Mouse (Mus musculus) MEL (cell line): ENCODE data around the gene Dennd1b. TPM values are rescaled to one million over a fixed set of nuclear protein-coding genes. Genes with fewer than 3 reads are reported as not detected.

Experiments
- DNase-seq: peaks from one replicate; pipeline ENCODE4 v3.0.0; 2011; ENCODE audit warnings: low read depth, low spot score
- H3K27ac ChIP-seq: 2 replicates; pipeline ENCODE4 v1.5.1; 2012; ENCODE audit warnings: low read depth, mild to moderate bottlenecking, control low read depth, low read length, moderate library complexity; ENCODE audit not compliant: control insufficient read depth
- H3K27me3 ChIP-seq, 2 experiments: fragments of 150-350 bp in 1 of 2; sonication (generic) in 1 of 2; 2 replicates each; pipeline ENCODE4 v1.6.1; 2012; ENCODE audit warnings: low read length in 2 of 2, mild to moderate bottlenecking in 2 of 2, improper control_type of control experiment in 1 of 2, moderate library complexity in 1 of 2; ENCODE audit not compliant: insufficient read depth in 2 of 2, control insufficient read depth in 1 of 2
- H3K36me3 ChIP-seq, 2 experiments: 2 replicates each; pipeline ENCODE4 v1.6.1; 2012 to 2014; ENCODE audit warnings: low read length in 2 of 2, improper control_type of control experiment in 1 of 2, inconsistent platforms in 1 of 2, mild to moderate bottlenecking in 1 of 2; ENCODE audit not compliant: insufficient read depth in 2 of 2, control insufficient read depth in 1 of 2
- H3K4me1 ChIP-seq, 2 experiments: fragments of 150-350 bp in 1 of 2; sonication (generic) in 1 of 2; 2 replicates each; pipeline ENCODE4 v1.6.1; 2012; ENCODE audit warnings: low read length in 2 of 2, improper control_type of control experiment in 1 of 2, mild to moderate bottlenecking in 1 of 2; ENCODE audit not compliant: insufficient read depth in 2 of 2, control insufficient read depth in 1 of 2
- H3K4me3 ChIP-seq, 2 experiments: fragments of 150-350 bp in 1 of 2; sonication (generic) in 1 of 2; 2 replicates each; pipeline ENCODE4 v1.5.1; 2012; ENCODE audit warnings: low read depth in 2 of 2, low read length in 2 of 2, mild to moderate bottlenecking in 2 of 2, moderate library complexity in 2 of 2, control low read depth in 1 of 2, improper control_type of control experiment in 1 of 2; ENCODE audit not compliant: control insufficient read depth in 1 of 2, insufficient read depth in 1 of 2
- H3K79me2 ChIP-seq: 2 replicates; pipeline ENCODE4 v1.6.1; 2012; ENCODE audit warnings: mild to moderate bottlenecking, low read length, moderate library complexity; ENCODE audit not compliant: control insufficient read depth, poor library complexity, insufficient read depth
- H3K9ac ChIP-seq: 2 replicates; pipeline ENCODE4 v1.6.1; 2012; ENCODE audit warnings: low read depth, mild to moderate bottlenecking, control low read depth, low read length, moderate library complexity; ENCODE audit not compliant: control insufficient read depth, poor library complexity, severe bottlenecking
- H3K9me3 ChIP-seq: fragments of 150-350 bp; sonication (generic); replicated peaks from 2 replicates; pipeline ENCODE4 v1.6.1; 2012; ENCODE audit warnings: mild to moderate bottlenecking, low read length, improper control_type of control experiment, moderate library complexity; ENCODE audit not compliant: insufficient read depth
- CHD1 ChIP-seq: IDR thresholded peaks from 2 replicates; pipeline ENCODE4 v1.6.1; 2012; ENCODE audit warnings: low read depth, mild to moderate bottlenecking, inconsistent platforms, low read length, improper control_type of control experiment
- E2F4 ChIP-seq: IDR thresholded peaks from 2 replicates; pipeline ENCODE4 v1.6.1; 2011; ENCODE audit warnings: low read depth, low read length, improper control_type of control experiment, borderline replicate concordance
- ELF1 ChIP-seq: IDR thresholded peaks from 2 replicates; pipeline ENCODE4 v1.6.1; 2014; ENCODE audit warnings: low read depth, mild to moderate bottlenecking, inconsistent platforms, low read length, improper control_type of control experiment, moderate library complexity
- EP300 ChIP-seq, 2 experiments: IDR thresholded peaks; 2 replicates each; pipeline ENCODE4 v1.6.1; 2011; ENCODE audit warnings: improper control_type of control experiment in 2 of 2, low read length in 2 of 2, low read depth in 1 of 2, mild to moderate bottlenecking in 1 of 2
- GATA1 ChIP-seq: IDR thresholded peaks from 2 replicates; pipeline ENCODE4 v1.6.1; 2011; ENCODE audit warnings: low read depth, low read length, improper control_type of control experiment
- HCFC1 ChIP-seq: IDR thresholded peaks from 2 replicates; pipeline ENCODE4 v1.6.1; 2012; ENCODE audit warnings: low read depth, mild to moderate bottlenecking, inconsistent platforms, low read length, improper control_type of control experiment, moderate library complexity
- MAFK ChIP-seq: IDR thresholded peaks from 2 replicates; pipeline ENCODE4 v1.6.1; 2011; ENCODE audit warnings: low read depth, mild to moderate bottlenecking, low read length, improper control_type of control experiment, borderline replicate concordance
- MAZ ChIP-seq: IDR thresholded peaks from 2 replicates; pipeline ENCODE4 v1.6.1; 2012; ENCODE audit warnings: low read depth, mild to moderate bottlenecking, inconsistent platforms, low read length, improper control_type of control experiment
- MEF2A ChIP-seq: IDR thresholded peaks from 2 replicates; pipeline ENCODE4 v1.6.1; 2014; ENCODE audit warnings: low read depth, mild to moderate bottlenecking, inconsistent platforms, low read length, improper control_type of control experiment; ENCODE audit not compliant: poor library complexity, insufficient replicate concordance, severe bottlenecking; ENCODE audit errors: extremely low read depth
- MXI1 ChIP-seq: IDR thresholded peaks from 2 replicates; pipeline ENCODE4 v1.6.1; 2011; ENCODE audit warnings: mild to moderate bottlenecking, low read depth, low read length, improper control_type of control experiment
- MYB ChIP-seq: IDR thresholded peaks from 2 replicates; pipeline ENCODE4 v1.6.1; 2011; ENCODE audit warnings: mild to moderate bottlenecking, low read depth, low read length, improper control_type of control experiment
- NELFE ChIP-seq: IDR thresholded peaks from 2 replicates; pipeline ENCODE4 v1.6.1; 2011; ENCODE audit warnings: low read depth, low read length, improper control_type of control experiment
- NRF1 ChIP-seq: IDR thresholded peaks from 2 replicates; pipeline ENCODE4 v1.6.1; 2014; ENCODE audit warnings: low read depth, mild to moderate bottlenecking, inconsistent platforms, low read length, improper control_type of control experiment, moderate library complexity; ENCODE audit not compliant: poor library complexity, insufficient read depth, severe bottlenecking
- RCOR1 ChIP-seq: IDR thresholded peaks from 2 replicates; pipeline ENCODE4 v1.6.1; 2012; ENCODE audit warnings: low read depth, mild to moderate bottlenecking, inconsistent platforms, low read length, improper control_type of control experiment
- SIN3A ChIP-seq: IDR thresholded peaks from 2 replicates; pipeline ENCODE4 v1.6.1; 2012; ENCODE audit warnings: low read length, improper control_type of control experiment, inconsistent platforms
- TAL1 ChIP-seq: IDR thresholded peaks from 2 replicates; pipeline ENCODE4 v1.6.1; 2012; ENCODE audit warnings: mild to moderate bottlenecking, inconsistent platforms, low read length, moderate library complexity, mixed read lengths
- TBP ChIP-seq: IDR thresholded peaks from 2 replicates; pipeline ENCODE4 v1.8.0; 2011; ENCODE audit warnings: low read depth, low read length, improper control_type of control experiment
- TCF12 ChIP-seq: IDR thresholded peaks from 2 replicates; pipeline ENCODE4 v1.6.1; 2014; ENCODE audit warnings: low read depth, mild to moderate bottlenecking, inconsistent platforms, low read length, improper control_type of control experiment, moderate library complexity
- UBTF ChIP-seq: IDR thresholded peaks from 2 replicates; pipeline ENCODE4 v1.6.1; 2012; ENCODE audit warnings: low read depth, mild to moderate bottlenecking, inconsistent platforms, low read length, improper control_type of control experiment, moderate library complexity, borderline replicate concordance; ENCODE audit not compliant: insufficient read depth
- USF1 ChIP-seq: IDR thresholded peaks from 2 replicates; pipeline ENCODE4 v1.6.1; 2014; ENCODE audit warnings: low read depth, mild to moderate bottlenecking, inconsistent platforms, low read length, improper control_type of control experiment, moderate library complexity
- USF2 ChIP-seq, 2 experiments: IDR thresholded peaks; 2 replicates each; pipeline ENCODE4 v1.6.1; 2011 to 2012; ENCODE audit warnings: improper control_type of control experiment in 2 of 2, low read length in 2 of 2, borderline replicate concordance in 1 of 2, inconsistent platforms in 1 of 2, low read depth in 1 of 2, mild to moderate bottlenecking in 1 of 2; ENCODE audit not compliant: insufficient read depth in 1 of 2
- ZMIZ1 ChIP-seq: IDR thresholded peaks from 2 replicates; pipeline ENCODE4 v1.6.1; 2012; ENCODE audit warnings: low read depth, mild to moderate bottlenecking, inconsistent platforms, low read length, improper control_type of control experiment, moderate library complexity
- polyA plus RNA-seq, 2 experiments: library from polyadenylated mRNA; stranded (reverse) in 1 of 2; unstranded in 1 of 2; fragments of >175 nt in 1 of 2; fragments of >200 nt in 1 of 2; gene quantifications; 2 replicates each; pipeline versions ENCODE4 v1.2.1 to v1.2.4; 2012; ENCODE audit warnings: low replicate concordance in 2 of 2, low read depth in 1 of 2; ENCODE audit not compliant: insufficient read length in 2 of 2, insufficient read depth in 1 of 2, missing spikeins in 1 of 2
- total RNA-seq: library from RNA; depleted of rRNA; stranded (reverse); fragments of 300-350 nt; gene quantifications from 2 replicates; pipeline ENCODE4 v1.2.3, GENCODE M21; 2012

The Dennd1b gene
- total and polyA plus RNA-seq, 3 experiments = 3.9 to 4.1 TPM; not detected in 1

GRCm38 (mm10) chr1:138958863-138959262 is 4.4 kb upstream of the Dennd1b start:
- TF ChIP-seq USF2 (IDR thresholded peaks at IDR 0.05; ENCODE audit: borderline replicate concordance in 1 of 2, insufficient read depth in 1 of 2, low read depth in 1 of 2, low read length in 2 of 2) = no peak
- no peak for TF ChIP-seq HCFC1
- no peaks in the 10 kb centered on the region for H3K27me3 ChIP-seq
- no peak for DNase-seq
- H3K27ac ChIP-seq = no peak overlapping the region
- no peak overlapping the region for H3K9ac ChIP-seq
- peaks cover 0 to 5% of the 10 kb centered on the region in 2 experiments; a peak in 2 of 4 replicates for H3K36me3 ChIP-seq
- peaks cover 3% of the 10 kb centered on the region; the same call in 1 of the 2 replicates for H3K79me2 ChIP-seq
- no peaks in the 10 kb centered on the region for H3K9me3 ChIP-seq
- peaks cover 0 to 5% of the 10 kb centered on the region in 2 experiments; a peak in 3 of 4 replicates for H3K4me1 ChIP-seq
- no peak overlapping the region for H3K4me3 ChIP-seq

DNA sequence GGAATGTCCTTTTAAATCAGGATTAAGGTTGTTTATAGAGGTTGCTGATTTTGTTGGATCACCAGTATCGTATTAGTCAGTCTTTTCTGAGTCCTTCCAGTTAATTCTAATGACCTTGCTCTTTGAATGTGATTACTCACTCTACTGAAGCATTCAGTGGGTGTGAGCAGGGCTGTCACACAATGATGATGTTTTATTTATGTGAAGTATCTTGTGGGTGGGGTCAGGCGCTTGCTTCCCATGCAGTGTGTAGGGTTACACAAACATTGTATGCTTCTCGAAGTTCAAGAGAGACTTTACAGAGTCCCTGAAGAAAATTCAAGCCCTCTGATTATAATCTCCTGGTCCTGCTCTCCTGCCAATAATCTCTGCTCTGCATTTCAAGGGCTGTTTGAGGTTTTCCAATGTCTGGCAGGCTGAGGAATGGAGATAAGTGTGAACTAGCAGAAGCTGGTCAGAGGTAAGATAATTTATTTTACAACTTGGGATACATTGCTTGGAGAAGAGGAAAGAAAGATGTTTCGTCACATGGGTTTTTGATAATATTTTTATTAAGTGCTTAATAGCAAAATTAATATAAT is 3.2 kb upstream of the Dennd1b start:
- no peak overlapping the region for H3K4me3 ChIP-seq
- H3K79me2 ChIP-seq = peaks cover 8% of the 10 kb centered on the region
- TF ChIP-seq MAZ (no peak), TCF12 (peak; percentile 79), TAL1 (peak; percentile 52), EP300 (IDR thresholded peaks at IDR 0.05; ENCODE audit: low read depth in 1 of 2, low read length in 2 of 2) (peak; percentile 50 to 74), NELFE (no peak), RCOR1 (peak; percentile 89), NRF1 (no peak), TBP (no peak), GATA1 (peak; percentile 61)
- peak; percentile 32 for DNase-seq
- no peaks in the 10 kb centered on the region for H3K9me3 ChIP-seq
- peaks cover 0 to 5% of the 10 kb centered on the region in 2 experiments for H3K4me1 ChIP-seq
- H3K27me3 ChIP-seq = no peaks in the 10 kb centered on the region
- no peak overlapping the region for H3K27ac ChIP-seq
- H3K9ac ChIP-seq = no peak overlapping the region
- peaks cover 0 to 7% of the 10 kb centered on the region in 2 experiments; a peak in 2 of 4 replicates for H3K36me3 ChIP-seq

- H3K9me3 ChIP-seq = no peaks in the 10 kb centered on the region
- H3K27ac ChIP-seq = no peak overlapping the region
- peaks cover 0 to 13% of the 10 kb centered on the region in 2 experiments; a peak in 2 of 4 replicates for H3K36me3 ChIP-seq
- H3K4me1 ChIP-seq = peaks cover 0 to 8% of the 10 kb centered on the region in 2 experiments
- DNase-seq = no peak
- peak overlapping the region; percentile 88 for H3K9ac ChIP-seq
- H3K4me3 ChIP-seq = peak overlapping the region; percentile 74 to 79
- no peaks in the 10 kb centered on the region for H3K27me3 ChIP-seq
- peaks cover 10% of the 10 kb centered on the region for H3K79me2 ChIP-seq
- no peak for TF ChIP-seq MXI1
- no peak for TF ChIP-seq NELFE
- TF ChIP-seq SIN3A = no peak; the same call in none of the 2 replicates
- TF ChIP-seq ELF1 = no peak
- TF ChIP-seq HCFC1 = no peak
- TF ChIP-seq CHD1 = no peak
- TF ChIP-seq USF1 = no peak
- no peak for TF ChIP-seq MEF2A
- TF ChIP-seq ZMIZ1 = no peak
- TF ChIP-seq E2F4 = no peak
- no peak for TF ChIP-seq UBTF
- no peak for TF ChIP-seq MAFK
- no peak for TF ChIP-seq MYB
Observed at GRCm38 (mm10) chr1:138962266-138963101, 751 bp upstream of the Dennd1b start.
